Mouse (Mus musculus): ENCODE measurements around the gene Ist1.

Gene Ist1

GRCm38 (mm10) chr8:109682120-109682519 lies 10.9 kb downstream of the Ist1 start:
- DNase-seq (ENCODE audit: low read depth, low spot score): no peak

DNA sequence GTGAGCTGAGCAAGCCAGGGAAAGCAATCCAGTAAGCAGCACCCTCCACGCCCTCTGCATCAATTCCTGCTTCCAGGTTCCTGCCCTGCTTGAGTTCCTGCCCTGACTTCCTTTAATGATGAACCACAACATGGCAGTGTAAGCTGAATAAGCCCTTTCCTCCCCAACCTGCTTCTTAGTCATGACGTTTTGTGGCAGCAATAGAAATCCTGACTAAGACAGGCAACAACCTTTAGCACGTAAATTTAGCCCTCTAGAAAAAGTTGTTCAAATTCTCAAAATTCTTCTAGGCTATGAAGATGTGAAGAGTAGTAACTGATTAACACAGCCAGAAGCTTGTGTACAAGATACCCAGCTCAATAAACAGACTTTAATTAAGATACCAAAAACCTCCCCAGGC lies 11.5 kb downstream of the Ist1 start:
- no peak for DNase-seq (ENCODE audit: low read depth, low spot score)

GRCm38 (mm10) chr8:109675896-109676643 lies 17.0 kb downstream of the Ist1 start:
- no peak for DNase-seq (ENCODE audit: low read depth, low spot score)

GRCm38 (mm10) chr8:109673596-109673995 lies 19.5 kb downstream of the Ist1 start:
- no peak for DNase-seq (ENCODE audit: low read depth, low spot score)

- no peak for DNase-seq (ENCODE audit: low read depth, low spot score)
These were observed 20.4 kb downstream of the Ist1 start for GRCm38 (mm10) chr8:109672656-109673055.

- DNase-seq (ENCODE audit: low read depth, low spot score): no peak
These were observed 26.4 kb downstream of the Ist1 start for GRCm38 (mm10) chr8:109666616-109667015.

DNA sequence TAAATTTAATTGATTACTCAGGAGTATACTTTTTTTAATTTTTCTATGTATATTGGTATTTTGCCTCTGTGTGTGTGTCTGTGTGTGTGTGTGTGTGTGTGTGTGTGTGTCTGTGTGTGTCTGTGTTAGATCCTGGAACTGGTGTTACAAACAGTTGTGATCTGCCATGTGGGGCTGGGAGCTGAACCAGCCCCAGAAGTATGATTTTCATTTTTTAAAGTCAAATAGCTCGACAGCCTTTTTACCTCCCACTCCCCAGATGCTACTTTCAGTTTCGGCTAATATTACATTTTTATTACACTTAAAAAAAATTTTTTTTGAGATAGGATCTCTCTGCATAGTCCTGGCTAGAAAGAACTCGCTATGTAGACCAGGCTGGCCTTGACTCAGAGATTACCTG lies 30.7 kb downstream of the Ist1 start:
- DNase-seq (ENCODE audit: low read depth, low spot score): no peak

GRCm38 (mm10) chr8:109656860-109657259 lies 36.2 kb downstream of the Ist1 start:
- no peak for DNase-seq (ENCODE audit: low read depth, low spot score)

DNA sequence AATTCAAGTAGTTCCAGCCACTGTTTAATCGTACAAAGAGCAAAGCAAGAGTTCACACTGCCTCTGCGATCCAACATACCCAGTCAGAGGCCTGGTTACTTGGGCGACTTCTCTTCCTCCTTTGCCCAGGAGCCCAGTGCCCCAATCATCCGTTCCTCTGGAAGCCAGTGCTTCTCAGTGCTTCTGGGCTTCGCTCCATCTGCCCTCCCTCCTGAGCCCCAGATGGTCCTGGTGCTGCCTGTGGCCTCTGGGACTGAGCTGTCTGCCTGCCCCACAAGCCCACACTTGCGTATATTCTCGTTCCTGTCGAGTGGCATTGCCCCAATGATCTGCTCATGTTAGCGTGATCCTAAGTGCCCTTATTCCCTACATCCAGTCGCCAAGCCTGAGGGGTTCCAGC lies 42.3 kb downstream of the Ist1 start:
- DNase-seq (ENCODE audit: low read depth, low spot score): no peak

DNA sequence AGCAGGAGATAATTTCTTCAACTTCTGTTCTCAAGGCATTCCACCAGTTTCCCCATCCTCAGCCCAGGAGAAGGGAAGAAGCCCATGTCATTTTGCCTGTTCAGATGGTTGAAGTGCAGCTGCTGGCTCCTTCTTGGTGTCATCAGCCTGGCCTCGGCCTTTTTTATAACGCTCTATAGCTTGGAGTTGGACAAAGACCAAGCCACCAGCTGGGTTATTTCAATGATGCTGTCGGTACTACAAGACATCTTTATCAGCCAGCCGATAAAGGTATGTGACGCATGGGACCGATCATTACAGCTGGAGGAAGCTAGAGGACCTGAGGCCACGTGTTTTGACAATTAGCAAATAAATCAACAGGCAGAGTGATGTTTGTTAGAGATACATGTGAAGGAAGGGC lies 44.6 kb downstream of the Ist1 start:
- DNase-seq (ENCODE audit: low read depth, low spot score): no peak

- DNase-seq (ENCODE audit: low read depth, low spot score): no peak
These were observed 45.7 kb downstream of the Ist1 start for GRCm38 (mm10) chr8:109647331-109647730.

DNA sequence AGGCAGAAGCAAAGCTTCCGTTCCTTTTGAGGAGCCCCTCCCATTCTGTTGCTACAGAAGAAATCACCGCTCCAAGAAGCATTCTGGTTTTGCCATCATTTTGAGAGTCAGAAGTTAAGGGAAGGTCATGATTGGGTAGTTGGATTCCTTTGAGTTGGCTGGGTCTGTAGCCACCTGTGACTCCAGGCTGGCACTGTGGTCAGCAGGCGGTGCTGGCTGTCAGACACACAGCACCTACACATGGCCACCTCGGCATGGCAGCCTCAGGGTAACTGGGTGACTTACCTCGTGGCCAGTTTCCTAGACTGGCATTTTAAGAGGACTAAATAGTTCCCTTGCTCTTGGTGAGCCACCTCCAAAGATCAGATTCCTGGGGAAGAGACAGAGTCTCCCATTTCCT lies 51.8 kb downstream of the Ist1 start:
- DNase-seq (ENCODE audit: low read depth, low spot score): no peak

GRCm38 (mm10) chr8:109640410-109640809 lies 52.6 kb downstream of the Ist1 start:
- DNase-seq (ENCODE audit: low read depth, low spot score): no peak

DNA sequence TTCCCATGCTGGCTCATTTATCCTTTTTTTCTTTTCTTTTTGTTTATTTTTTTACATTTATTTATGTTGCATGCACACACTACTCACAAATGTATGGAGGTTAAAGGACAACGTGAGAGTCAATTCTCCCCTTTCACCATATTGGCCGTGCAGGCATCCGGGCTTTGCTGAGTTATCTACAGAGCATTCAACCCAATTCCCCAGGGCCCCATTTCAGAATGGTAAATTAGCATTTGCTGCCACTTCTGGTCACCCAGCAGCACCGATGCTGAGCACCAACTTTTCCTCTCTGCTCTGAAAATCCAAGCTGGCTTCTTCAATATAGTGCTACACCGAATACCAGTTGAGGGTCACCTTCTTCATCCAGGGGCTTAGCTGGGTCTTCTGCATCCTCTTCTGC lies 54.2 kb downstream of the Ist1 start:
- DNase-seq (ENCODE audit: low read depth, low spot score): no peak

GRCm38 (mm10) chr8:109635146-109635545 lies 57.9 kb downstream of the Ist1 start:
- no peak for DNase-seq (ENCODE audit: low read depth, low spot score)

GRCm38 (mm10) chr8:109632498-109632897 lies 60.6 kb downstream of the Ist1 start:
- DNase-seq (ENCODE audit: low read depth, low spot score): no peak

DNA sequence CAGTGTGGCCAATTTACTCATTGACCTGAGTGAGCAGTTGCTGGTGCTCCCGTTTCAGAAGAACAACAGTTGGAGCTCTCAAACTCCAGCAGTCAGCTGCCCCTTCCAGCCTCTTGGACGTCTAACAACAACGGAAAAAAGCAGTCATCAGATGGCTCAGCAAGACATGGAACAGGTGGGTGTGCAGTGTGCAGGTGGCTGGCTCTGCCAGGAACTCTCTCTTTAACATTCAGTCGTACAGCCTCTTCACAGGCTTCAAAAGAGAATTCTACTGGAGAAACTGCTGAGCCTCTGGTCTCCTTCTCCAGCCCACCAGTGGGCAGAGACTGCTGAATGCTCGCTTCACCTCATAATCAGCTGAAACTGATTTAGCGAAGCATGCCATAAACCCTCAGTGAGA lies 64.4 kb downstream of the Ist1 start:
- no peak for DNase-seq (ENCODE audit: low read depth, low spot score)

All from brain, embryonic 18.5 days (tissue).